Mouse (Mus musculus) liver, embryonic 14.5 days (tissue): Measurements from ENCODE around the gene Nrxn1.

ENCODE experiments used
- CTCF ChIP-seq: IDR thresholded peaks from 2 replicates; pipeline ENCODE4 v1.5.1; 2016; ENCODE audit warnings: antibody characterized with exemption, low read depth, control low read depth
- EP300 ChIP-seq: IDR thresholded peaks from 2 replicates; pipeline ENCODE4 v1.6.1; 2016; ENCODE audit warnings: antibody characterized with exemption, low read depth

GRCm38 (mm10) chr17:91112085-91112484 is 19.2 kb upstream of the Nrxn1 start:
- no peak for TF ChIP-seq CTCF
- no peak for TF ChIP-seq EP300
